17 mouse cellular contexts compared by ENCODE assay signal in the genomic region with DNA sequence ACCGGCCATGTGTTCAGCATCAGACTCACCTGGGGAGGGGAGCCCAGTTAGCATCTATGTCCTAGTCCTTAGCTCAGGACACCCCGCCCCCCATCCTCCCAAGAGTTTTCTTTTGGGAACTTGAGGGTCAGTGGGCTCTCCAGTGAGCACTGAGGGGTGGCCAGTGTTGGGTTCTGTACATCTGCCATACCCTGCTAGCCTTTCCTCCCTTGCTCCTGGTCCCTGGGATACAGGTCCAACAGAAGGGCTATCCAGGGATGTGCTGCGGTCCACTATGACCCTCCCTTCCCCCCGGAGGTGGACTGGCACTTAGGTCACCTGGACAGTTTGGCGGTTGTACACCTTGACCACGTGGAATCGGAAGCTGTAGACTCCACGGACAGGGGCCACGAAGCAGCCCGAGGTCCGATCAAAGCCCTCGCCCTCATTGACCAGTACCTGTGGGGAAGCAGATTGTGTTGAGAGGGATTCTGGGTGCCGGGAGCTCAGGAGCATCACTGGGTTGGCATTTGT. TPM values are rescaled to one million over a fixed set of nuclear protein-coding genes. Genes with fewer than 3 reads are reported as not detected.
A peak's percentile ranks its signal among the peaks of the same experiment; 100 is the strongest.
DNase-seq lines count a peak whose midpoint lies in the region; ATAC-seq and TF ChIP-seq lines count a peak whose summit lies in the region.
"Had no signal": no experiment of that assay in that cellular context is flagged by ENCODE, and none has a peak within 500 bp of the region (broad histone marks: within the 10 kb centered on the region; RNA-seq: fewer than 3 reads in every experiment).

No protein-coding gene starts in this region.

- 0 out of 2 replicates have a peak overlapping the region, but pooled peaks have one; percentile 13 for H3K4me2 ChIP-seq in intestine, postnatal 0 days (replicated peaks; ENCODE audit: low read depth)
- no peak overlapping the region for H3K4me2 ChIP-seq in stomach, embryonic 14.5 days (replicated peaks; ENCODE audit: low read depth, low read length)
- H3K4me2 ChIP-seq: limb, embryonic 13.5 days had no signal

- H3K36me3 ChIP-seq in liver, adult 2 months (ENCODE audit: control insufficient read depth, insufficient read depth, low read length): peaks cover 11% of the 10 kb centered on the region
- peaks cover 20% of the 10 kb centered on the region for H3K36me3 ChIP-seq in intestine, postnatal 0 days (ENCODE audit: control insufficient read depth, insufficient read depth)
- H3K36me3 ChIP-seq in stomach, embryonic 14.5 days (ENCODE audit: control insufficient read depth, insufficient read depth, low read length): peaks cover 20% of the 10 kb centered on the region

- H3K27me3 ChIP-seq in liver, adult 2 months (ENCODE audit: control insufficient read depth, insufficient read depth, low read length): no peaks in the 10 kb centered on the region
- no peaks in the 10 kb centered on the region for H3K27me3 ChIP-seq in intestine, postnatal 0 days (replicated peaks; ENCODE audit: control insufficient read depth, insufficient read depth, low read length)
- no peaks in the 10 kb centered on the region for H3K27me3 ChIP-seq in stomach, embryonic 14.5 days (ENCODE audit: control insufficient read depth, insufficient read depth, low read length)
- H3K27me3 ChIP-seq: heart, embryonic 13.5 days; limb, embryonic 13.5 days had no signal

- DNase-seq in liver, adult 2 months (ENCODE audit: extremely low read depth, low read depth, low spot score): no peak
- no peak for DNase-seq in liver
- peak; percentile 85 for DNase-seq in cerebellum, adult 9-11 months
- no peak for DNase-seq in gastrocnemius, postnatal 14 days
- DNase-seq in thymus, postnatal 10 days (ENCODE audit: low spot score in 2 of 2): no peak
- DNase-seq: adrenal gland, adult 8-10 months; lung, postnatal 14 days; midbrain, embryonic 14.5 days had no signal

- peaks cover 9% of the 10 kb centered on the region; the same call in 1 of the 2 replicates for H3K79me2 ChIP-seq in liver, adult 2 months (ENCODE audit: control insufficient read depth, insufficient read depth, low read length)

- H3K27ac ChIP-seq in liver, adult 2 months (replicated peaks; ENCODE audit: insufficient read depth, low read depth, low read length): 0 out of 2 replicates have a peak overlapping the region, but pooled peaks have one; percentile 59
- 0 out of 2 replicates have a peak overlapping the region, but pooled peaks have one; percentile 76 for H3K27ac ChIP-seq in intestine, postnatal 0 days (ENCODE audit: low read depth, low read length)
- H3K27ac ChIP-seq in stomach, embryonic 14.5 days (ENCODE audit: low read length): peak overlapping the region; percentile 63; the same call in 1 of the 2 replicates
- H3K27ac ChIP-seq: left cerebral cortex, adult 2 months had no signal

- peaks cover 20% of the 10 kb centered on the region for H3K4me1 ChIP-seq in liver, adult 2 months (ENCODE audit: control insufficient read depth, insufficient read depth, low read length)
- peaks cover 18% of the 10 kb centered on the region for H3K4me1 ChIP-seq in intestine, postnatal 0 days (replicated peaks; ENCODE audit: control insufficient read depth, insufficient read depth, low read length)
- H3K4me1 ChIP-seq in stomach, embryonic 14.5 days (ENCODE audit: control insufficient read depth, insufficient read depth, low read length): peaks cover 26% of the 10 kb centered on the region

- TF ChIP-seq CTCF in liver, adult 2 months (IDR thresholded peaks at IDR 0.05; ENCODE audit: low read depth, low read length): no peak
- TF ChIP-seq CTCF in intestine, postnatal 0 days (IDR thresholded peaks at IDR 0.05; ENCODE audit: low read depth): no peak

- WGBS in liver, adult 2 months: 78% methylated on average over 13 of the region's 13 CpGs
- 91% methylated on average over 13 of the region's 13 CpGs for WGBS in intestine, postnatal 0 days
- 91% methylated on average over 13 of the region's 13 CpGs for WGBS in stomach, embryonic 14.5 days

- intact Hi-C loops in gastrocnemius, postnatal 14 days (cut with DNase I; ENCODE audit: low total_unique reads): no loop called here

- TF ChIP-seq POLR2A in liver, adult 2 months (IDR thresholded peaks at IDR 0.05; ENCODE audit: extremely low read depth, insufficient read depth, low read length): no peak

- H3K9me3 ChIP-seq in intestine, postnatal 0 days (ENCODE audit: control insufficient read depth): no peaks in the 10 kb centered on the region
- no peaks in the 10 kb centered on the region for H3K9me3 ChIP-seq in stomach, embryonic 14.5 days (ENCODE audit: control insufficient read depth, low read depth, low read length)
- H3K9me3 ChIP-seq: heart, embryonic 13.5 days; limb, embryonic 13.5 days had no signal

- ATAC-seq in intestine, postnatal 0 days: no peak
- ATAC-seq in stomach, embryonic 14.5 days (ENCODE audit: insufficient number of reproducible peaks, insufficient read depth, low FRiP score, low read depth): no peak
- ATAC-seq in megakaryocyte-erythroid progenitor cell, adult 5-6 weeks (replicated peaks; ENCODE audit: low FRiP score, low TSS enrichment, poor library complexity, severe bottlenecking): no peak

- no peak overlapping the region; the same call in 1 of the 2 replicates for H3K9ac ChIP-seq in liver, adult 2 months (ENCODE audit: low read depth, low read length)
- H3K9ac ChIP-seq in intestine, postnatal 0 days (ENCODE audit: low read depth, low read length): no peak overlapping the region
- H3K9ac ChIP-seq in stomach, embryonic 14.5 days (replicated peaks; ENCODE audit: low read depth, low read length): no peak overlapping the region

- H3K4me3 ChIP-seq in liver, adult 2 months (ENCODE audit: insufficient read depth, low read depth, low read length): no peak overlapping the region
- no peak overlapping the region for H3K4me3 ChIP-seq in intestine, postnatal 0 days (ENCODE audit: low read depth, low read length)
- no peak overlapping the region for H3K4me3 ChIP-seq in stomach, embryonic 14.5 days (ENCODE audit: low read depth, low read length)
- H3K4me3 ChIP-seq: heart, embryonic 13.5 days; left cerebral cortex, adult 2 months; limb, embryonic 13.5 days had no signal

RNA-seq across cellular contexts. Expression of a gene that starts 1.0 kb away (rescaled TPM):
- total RNA-seq in liver, adult 2 months (2014; rRNA removed): 0.18 and 0.34 TPM in 2 replicates
- 0.49 and 0.64 TPM in 2 replicates for polyA plus RNA-seq in liver, adult 2 months (2012; rRNA removed)
- polyA plus RNA-seq in intestine, postnatal 0 days (2015; fragmentation: Nextera tagmentation; extraction: Ambion mirVana): 0.16 and 0.26 TPM in 2 replicates
- polyA plus RNA-seq in stomach, embryonic 14.5 days (2014; fragmentation: Nextera tagmentation; extraction: Ambion mirVana): 0.36 and 0.45 TPM in 2 replicates
- total RNA-seq in gastrocnemius, postnatal 14 days (2021): under 1 TPM; 0.11 to 0.12 TPM
- not detected in 2 replicates for total RNA-seq in megakaryocyte-erythroid progenitor cell, adult 5-6 weeks (2014; fragmentation: Nextera tagmentation)
- not detected in 2 replicates for total RNA-seq in megakaryocyte-erythroid progenitor cell, adult 5-6 weeks (2017)
- total RNA-seq: gastrocnemius, adult 8-10 months; MEL had no signal
- polyA plus RNA-seq: CD4-positive, CD25-positive, alpha-beta regulatory T cell, adult 4 months had no signal

RNA-seq across cellular contexts. Expression of a gene that starts 1.5 kb away (rescaled TPM):
- 29.8 and 32.5 TPM in 2 replicates for total RNA-seq in liver, adult 2 months (2014; rRNA removed)
- 13.3 and 15.4 TPM in 2 replicates for polyA plus RNA-seq in liver, adult 2 months (2012; rRNA removed)
- 5.1 and 6.3 TPM in 2 replicates for polyA plus RNA-seq in intestine, postnatal 0 days (2015; fragmentation: Nextera tagmentation; extraction: Ambion mirVana)
- polyA plus RNA-seq in stomach, embryonic 14.5 days (2014; fragmentation: Nextera tagmentation; extraction: Ambion mirVana): 10.4 TPM in 2 replicates
- total RNA-seq in gastrocnemius, postnatal 14 days (2021): 1 to 10 TPM; 7.1 to 8.2 TPM
- 10.9 and 12.1 TPM in 2 replicates for total RNA-seq in megakaryocyte-erythroid progenitor cell, adult 5-6 weeks (2014; fragmentation: Nextera tagmentation)
- total RNA-seq in megakaryocyte-erythroid progenitor cell, adult 5-6 weeks (2017): 8.7 and 16.3 TPM in 2 replicates

RNA-seq across cellular contexts. Expression of a gene that starts 16.9 kb away (rescaled TPM):
- 7.0 and 10.4 TPM in 2 replicates for total RNA-seq in liver, adult 2 months (2014; rRNA removed)
- polyA plus RNA-seq in liver, adult 2 months (2012; rRNA removed): 13.4 and 16.1 TPM in 2 replicates
- polyA plus RNA-seq in intestine, postnatal 0 days (2015; fragmentation: Nextera tagmentation; extraction: Ambion mirVana): 70.9 and 71.5 TPM in 2 replicates
- polyA plus RNA-seq in stomach, embryonic 14.5 days (2014; fragmentation: Nextera tagmentation; extraction: Ambion mirVana): 64.4 and 71.5 TPM in 2 replicates
- 10 to 100 TPM; 82.6 to 85.7 TPM for total RNA-seq in gastrocnemius, postnatal 14 days (2021)
- total RNA-seq in megakaryocyte-erythroid progenitor cell, adult 5-6 weeks (2014; fragmentation: Nextera tagmentation): 7.8 and 17.0 TPM in 2 replicates
- 3.9 and 6.7 TPM in 2 replicates for total RNA-seq in megakaryocyte-erythroid progenitor cell, adult 5-6 weeks (2017)

RNA-seq across cellular contexts. Expression of a gene that starts 29.4 kb away (rescaled TPM):
- 0.65 and 0.81 TPM in 2 replicates for total RNA-seq in liver, adult 2 months (2014; rRNA removed)
- 0.66 and 0.71 TPM in 2 replicates for polyA plus RNA-seq in liver, adult 2 months (2012; rRNA removed)
- polyA plus RNA-seq in intestine, postnatal 0 days (2015; fragmentation: Nextera tagmentation; extraction: Ambion mirVana): 2.2 and 2.5 TPM in 2 replicates
- 14.2 and 17.2 TPM in 2 replicates for polyA plus RNA-seq in stomach, embryonic 14.5 days (2014; fragmentation: Nextera tagmentation; extraction: Ambion mirVana)
- total RNA-seq in gastrocnemius, postnatal 14 days (2021): 1 to 10 TPM; 7.2 to 7.5 TPM
- total RNA-seq in megakaryocyte-erythroid progenitor cell, adult 5-6 weeks (2014; fragmentation: Nextera tagmentation): 1.9 and 2.7 TPM in 2 replicates
- 1.2 and 2.0 TPM in 2 replicates for total RNA-seq in megakaryocyte-erythroid progenitor cell, adult 5-6 weeks (2017)
- total RNA-seq: MEL had no signal
